Mouse (Mus musculus): ENCODE results near the gene Sec16b.

Sec16b gene

DNA sequence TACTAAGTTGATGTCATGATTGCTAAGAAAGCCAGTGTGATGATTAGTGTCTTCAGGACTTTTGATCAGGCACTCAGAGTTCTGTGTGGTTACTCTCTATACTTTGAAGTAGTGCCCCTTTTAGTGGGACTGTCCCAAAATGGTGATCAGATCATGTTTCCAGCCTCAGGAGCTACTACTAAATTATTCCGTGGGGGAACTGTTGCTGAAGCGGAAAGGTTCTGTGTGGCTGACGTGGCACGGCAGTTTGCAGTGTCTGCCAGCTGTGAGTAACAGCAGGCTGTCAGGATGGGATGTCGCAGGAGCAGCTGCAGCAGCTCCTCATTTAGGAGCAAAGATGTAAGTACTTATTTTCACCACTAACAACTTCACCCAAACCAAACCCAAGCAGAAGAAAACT lies at the start of gene Sec16b:
TSS of gene Sec16b (plus strand) at position 207 of the 400 bp plus-strand sequence.
- peak; percentile 91 for DNase-seq (ENCODE audit: low read depth)

DNA sequence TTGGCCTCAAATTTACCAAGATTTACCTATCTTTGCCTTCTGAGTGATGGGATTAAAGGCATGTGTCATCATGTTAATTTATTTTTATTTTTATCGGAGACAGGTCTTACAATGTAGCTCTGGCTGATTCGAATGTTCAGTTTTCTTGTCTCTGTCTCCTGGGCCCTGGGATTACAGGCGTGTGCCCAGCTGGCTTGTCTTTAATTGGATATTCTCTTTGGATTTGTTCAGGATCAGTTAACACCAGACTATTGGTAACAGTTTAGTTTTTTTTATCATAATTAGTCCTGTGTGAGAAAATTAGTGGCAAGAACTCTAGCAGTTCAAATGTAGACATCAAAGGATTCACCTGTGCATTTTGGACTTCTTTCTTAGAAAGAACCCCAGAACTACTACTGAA lies 48.7 kb upstream of the Sec16b start:
- DNase-seq (ENCODE audit: low read depth) = no peak

DNA sequence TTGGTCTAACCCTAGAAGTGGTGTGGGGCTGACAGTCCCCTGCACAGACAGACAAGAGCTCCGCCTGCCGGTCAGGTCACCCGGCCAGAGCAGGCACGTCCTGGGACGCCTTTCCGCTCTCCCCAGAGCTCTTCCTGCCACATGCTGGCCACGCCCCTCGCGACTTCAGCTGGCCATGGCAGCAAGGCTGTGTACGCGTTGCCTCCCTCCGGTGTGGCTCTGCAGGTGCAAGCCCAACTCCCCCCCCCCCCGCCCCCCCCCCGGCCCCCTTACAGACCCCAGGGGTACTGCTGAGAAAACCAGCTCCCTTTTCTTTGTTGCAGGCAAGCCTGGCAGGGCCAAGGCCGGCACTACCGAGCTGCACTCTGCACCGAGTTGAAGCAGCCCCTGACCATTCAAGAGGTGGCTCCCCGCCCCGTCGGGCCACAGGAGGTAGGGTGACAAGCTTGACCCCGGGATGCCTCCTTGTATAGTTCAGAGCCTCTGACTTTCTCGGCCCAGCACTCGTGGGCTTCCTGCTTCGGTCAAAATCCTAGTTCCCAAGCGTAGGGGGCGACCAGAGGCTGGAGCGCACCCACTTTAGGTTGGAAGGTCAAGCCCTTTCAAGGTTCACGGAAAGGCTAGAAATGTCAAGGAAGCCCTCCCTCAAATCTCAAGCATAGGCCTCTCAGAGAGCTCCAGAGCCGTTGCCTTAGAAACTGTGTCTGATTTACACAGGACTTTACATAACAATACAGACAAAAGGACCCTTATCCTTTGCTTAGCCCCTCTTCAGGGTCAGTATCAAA lies 47.9 kb upstream of the Sec16b start, which contains the start of gene Cryzl2:
TSS of gene Cryzl2 (plus strand) at position 157 of the 788 bp plus-strand sequence.
- no peak for DNase-seq (ENCODE audit: low read depth)

DNA sequence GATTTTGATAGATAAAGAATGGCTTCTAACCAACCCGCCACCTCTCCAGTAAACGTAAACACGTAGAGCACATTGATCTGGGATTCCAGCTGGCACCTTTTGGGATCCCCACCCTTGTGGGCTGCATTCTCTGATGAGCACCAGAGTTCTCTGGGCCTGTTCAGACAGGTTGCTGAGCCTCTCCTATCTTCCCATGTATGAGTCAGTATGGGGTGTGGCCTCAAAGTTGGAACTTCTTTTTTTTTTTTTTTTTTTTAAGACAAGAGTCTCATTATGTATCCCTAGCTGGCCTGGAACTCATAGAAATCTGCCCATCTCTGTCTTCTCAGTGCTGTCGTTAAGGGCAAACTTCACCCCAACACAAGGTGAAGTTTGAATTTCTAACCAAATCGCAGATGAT lies 46.6 kb upstream of the Sec16b start:
- peak; percentile 23 for DNase-seq (ENCODE audit: low read depth)

DNA sequence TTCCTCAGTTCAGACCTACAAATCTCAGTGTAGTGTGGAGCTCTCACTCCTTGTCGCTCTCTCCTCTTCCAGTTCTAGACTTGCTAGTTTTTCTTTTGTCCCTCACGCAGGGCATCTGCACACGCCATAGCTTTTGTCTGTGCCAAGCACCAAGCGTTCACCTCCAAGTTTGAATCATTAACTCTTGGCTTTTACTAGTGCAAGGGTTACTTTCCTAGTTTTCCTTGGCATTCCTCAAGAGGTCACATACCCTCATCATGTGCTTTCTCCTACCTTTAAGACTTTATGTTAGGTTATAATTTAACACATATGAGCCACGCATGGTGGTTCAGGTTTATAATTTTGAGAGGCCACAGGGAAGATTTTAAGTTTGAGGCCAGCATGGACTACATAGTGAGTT lies 45.3 kb upstream of the Sec16b start:
- no peak for DNase-seq (ENCODE audit: low read depth)

DNA sequence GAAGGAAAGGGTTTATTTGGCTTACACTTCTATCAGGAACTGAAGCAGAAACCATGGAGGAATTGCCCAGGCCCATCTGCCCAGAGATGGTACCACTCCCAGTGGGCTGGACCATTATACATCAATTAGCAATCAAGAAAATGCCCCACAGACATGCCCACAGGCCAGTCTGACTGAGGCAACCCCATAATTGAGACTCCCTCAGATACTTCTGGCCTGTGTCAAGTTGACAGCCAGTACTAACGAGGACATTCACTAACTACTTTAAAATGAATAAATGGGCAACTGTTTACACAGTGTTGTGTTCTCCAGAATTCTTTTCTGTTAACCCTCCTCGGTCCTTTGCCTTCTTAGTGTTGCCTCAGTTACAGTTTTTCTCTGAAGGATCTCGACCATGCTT lies 44.2 kb upstream of the Sec16b start:
- DNase-seq (ENCODE audit: low read depth) = no peak

DNA sequence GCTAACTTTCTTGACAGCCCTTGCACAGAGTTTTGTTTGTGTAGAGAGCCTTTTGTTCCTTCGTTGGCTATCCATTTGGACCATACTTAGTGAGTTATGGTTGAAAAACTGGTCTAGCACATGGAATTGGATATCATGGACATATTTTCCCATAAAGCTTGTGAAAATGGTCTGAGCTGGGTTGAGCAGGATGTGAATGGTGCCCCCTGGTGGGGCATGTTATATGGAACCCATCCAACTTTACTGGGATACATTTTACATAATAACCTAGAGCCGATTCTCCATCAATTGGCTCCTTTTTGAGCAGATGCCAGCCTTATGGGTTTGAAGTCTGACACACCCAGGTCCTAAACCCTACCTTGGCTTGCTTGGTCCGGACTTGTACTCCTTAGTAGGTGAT lies 41.3 kb upstream of the Sec16b start:
- peak; percentile 64 for DNase-seq (ENCODE audit: low read depth)

DNA sequence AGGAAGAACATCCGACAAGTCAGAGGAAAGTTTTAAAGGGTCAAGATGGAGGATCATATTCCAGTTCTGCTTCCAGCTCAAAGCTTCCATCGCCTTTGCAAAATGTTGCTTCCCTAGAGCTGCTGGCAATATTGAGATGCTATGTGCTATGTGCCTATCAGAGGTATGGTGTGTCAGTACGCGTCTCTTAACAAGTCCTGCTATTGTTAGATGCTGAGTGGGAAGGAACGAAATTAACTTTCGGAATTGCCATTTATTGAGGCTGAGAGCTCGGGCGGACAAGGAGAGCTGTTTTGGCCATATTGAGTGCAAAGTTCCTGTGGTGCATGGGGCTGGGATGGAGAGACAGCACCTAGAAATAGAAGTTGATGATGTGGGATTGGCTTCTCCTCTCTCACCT lies 38.7 kb upstream of the Sec16b start:
- DNase-seq (ENCODE audit: low read depth) = no peak

DNA sequence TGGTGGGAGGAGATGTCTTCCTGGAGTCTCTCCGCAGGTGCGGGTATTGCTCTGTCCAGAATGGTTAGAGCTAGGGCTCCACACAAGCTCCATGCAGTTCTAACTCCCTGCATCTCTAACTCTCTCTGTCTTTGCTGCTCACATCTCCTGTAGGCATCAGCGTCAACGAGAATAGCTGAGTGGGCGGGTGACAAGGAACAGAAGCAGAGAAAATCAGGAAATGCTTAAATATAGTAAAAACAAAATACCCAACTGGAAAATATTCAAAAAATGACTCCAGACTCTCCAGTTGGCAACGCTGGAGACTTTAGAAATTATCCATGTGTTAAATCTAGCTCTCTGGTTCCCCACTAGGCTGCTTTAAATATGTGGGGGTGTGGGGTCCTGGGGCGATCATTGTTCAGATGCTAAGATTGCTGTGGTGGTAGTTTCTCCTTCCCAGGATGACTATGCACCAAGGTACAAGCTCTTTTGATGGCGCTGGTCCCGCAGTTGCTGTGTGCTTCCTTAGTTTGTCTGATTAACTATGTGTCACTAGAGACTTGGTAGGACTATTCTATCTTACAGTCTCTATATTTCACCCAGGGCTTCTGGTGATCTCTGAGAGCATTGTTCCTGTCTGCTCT lies 35.7 kb upstream of the Sec16b start:
- DNase-seq (ENCODE audit: low read depth) = no peak

DNA sequence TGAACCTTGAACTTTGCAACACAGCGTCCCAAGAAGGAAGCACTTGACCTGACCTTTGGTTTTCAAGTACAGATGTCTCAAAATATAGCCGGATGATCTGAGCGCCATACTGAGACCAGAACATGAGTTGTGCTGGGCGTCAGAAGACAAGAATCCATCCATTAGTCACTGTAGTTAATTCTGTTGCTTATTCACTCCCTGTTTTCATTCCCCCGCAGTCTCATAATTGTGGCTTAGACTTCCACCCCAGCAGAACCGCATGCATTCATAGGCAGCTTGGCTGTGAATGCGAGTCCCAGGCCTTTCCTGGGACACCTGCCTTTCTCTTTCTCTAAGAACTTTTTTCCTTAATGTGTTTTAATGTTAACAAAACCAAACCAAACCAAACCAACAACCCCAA lies 33.8 kb upstream of the Sec16b start:
- no peak for DNase-seq (ENCODE audit: low read depth)

DNA sequence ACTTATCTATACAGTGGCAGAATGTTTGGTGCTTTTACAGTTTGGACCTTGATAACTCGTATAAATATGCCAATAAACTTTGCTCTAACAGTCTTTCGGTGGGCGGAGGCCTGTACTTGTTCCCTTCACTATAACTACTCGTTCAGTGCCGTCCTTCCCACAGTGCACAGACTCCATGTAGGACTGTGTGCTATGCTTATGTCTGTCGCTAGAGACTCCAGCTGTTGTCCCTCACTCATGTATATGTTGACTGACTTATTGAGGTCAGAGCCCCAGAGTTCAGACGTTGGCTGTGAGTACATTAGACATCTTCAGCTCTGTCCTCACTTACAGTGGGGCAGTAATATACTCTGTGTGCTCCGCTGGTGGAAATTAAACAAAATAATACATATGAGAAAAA lies 31.7 kb upstream of the Sec16b start:
- no peak for DNase-seq (ENCODE audit: low read depth)

DNA sequence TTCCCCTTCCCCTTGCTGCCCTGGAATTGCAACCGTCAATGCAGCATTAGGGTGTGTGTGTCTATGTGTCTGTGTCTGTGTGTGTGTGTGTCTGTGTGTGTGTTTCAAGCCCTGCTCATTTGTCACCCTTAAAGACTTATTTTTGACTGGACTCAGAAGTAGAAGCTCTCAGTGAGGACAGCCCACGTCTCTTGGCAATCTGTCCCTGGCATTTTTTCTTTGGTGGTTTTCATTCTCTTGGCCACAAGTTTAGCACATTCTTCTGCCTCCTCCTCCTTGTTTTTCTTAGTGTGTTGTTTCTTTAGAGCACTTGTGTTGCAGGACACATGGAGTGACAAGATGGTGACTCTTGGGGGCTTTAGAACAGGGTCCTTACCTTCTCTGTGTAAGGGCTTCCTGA lies 30.3 kb upstream of the Sec16b start:
- DNase-seq (ENCODE audit: low read depth) = no peak

DNA sequence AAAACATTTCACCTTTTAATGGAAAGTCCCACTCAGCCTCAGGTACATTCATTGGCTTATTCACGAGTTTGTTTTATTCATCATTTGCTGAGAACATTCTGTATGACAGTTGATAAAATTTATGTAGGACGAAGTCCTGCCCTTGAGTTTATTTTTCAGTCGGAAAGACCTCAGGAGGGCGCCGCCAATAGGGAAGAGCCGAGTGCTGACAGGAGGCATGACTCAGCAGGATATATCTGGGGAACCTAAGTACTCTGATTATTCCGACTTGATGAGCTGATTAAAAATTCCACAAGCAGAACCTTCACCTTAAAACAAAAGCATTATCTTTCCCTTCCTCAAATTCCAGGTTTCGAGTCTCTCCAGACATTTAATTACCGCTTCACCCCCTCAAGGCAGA lies 26.4 kb upstream of the Sec16b start:
- peak; percentile 38 for DNase-seq (ENCODE audit: low read depth)

DNA sequence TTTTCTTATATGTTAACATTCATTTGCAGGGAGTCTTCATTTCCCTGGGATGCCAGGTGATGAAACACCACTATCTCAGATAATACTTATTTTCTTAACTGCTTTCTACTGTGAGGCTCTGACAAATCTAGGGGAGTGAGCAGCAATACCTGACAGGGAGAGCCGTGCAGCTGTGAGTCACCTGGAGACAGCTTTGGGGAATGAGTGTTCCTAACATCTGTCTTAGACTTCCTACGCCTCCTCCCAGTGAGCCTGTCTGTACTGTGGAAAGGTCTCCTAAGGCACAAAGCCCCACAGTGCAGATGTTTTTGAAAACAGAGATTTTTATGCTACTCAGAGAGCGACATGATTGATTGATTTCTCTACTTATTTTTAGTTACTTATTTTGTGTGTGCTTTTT lies 25.6 kb upstream of the Sec16b start:
- no peak for DNase-seq (ENCODE audit: low read depth)

DNA sequence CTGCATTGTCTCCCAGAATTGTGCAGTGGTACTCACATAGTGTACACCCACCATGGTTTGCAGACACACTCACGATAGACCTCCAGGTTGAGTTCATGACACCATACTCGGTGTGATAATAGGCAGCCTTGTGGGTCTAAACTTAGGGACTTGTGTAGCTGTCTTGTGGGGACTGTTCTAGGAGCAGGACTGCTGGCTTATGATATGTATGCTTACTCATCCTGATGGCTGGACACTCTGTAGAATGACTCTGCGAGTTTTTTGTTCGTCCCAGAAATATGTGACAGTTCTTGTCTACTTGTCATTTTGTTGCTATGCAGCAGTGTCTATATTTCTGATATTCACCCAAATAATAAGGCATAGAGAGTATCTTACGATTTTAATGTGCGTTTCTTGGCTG lies 24.9 kb upstream of the Sec16b start:
- DNase-seq (ENCODE audit: low read depth) = no peak

DNA sequence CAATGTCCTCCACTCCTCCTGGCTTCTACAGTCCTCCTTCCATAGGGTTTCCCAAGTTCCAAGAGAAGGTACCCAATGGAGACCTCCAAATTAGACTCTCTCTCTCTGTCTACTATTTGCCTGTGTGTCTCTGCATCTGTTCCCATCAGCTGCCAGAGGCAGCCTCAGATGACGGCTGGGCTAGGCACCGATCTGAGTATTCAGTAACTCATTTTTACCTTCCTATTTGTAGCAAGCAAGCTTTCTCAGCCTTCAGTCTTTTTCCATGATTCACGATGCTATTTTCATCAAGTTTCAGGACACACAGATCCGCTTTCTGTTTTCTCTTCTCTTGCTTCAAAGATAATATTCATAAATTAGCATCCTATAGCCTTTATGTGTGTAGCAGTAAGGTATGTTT lies 22.4 kb upstream of the Sec16b start:
- DNase-seq (ENCODE audit: low read depth) = no peak

DNA sequence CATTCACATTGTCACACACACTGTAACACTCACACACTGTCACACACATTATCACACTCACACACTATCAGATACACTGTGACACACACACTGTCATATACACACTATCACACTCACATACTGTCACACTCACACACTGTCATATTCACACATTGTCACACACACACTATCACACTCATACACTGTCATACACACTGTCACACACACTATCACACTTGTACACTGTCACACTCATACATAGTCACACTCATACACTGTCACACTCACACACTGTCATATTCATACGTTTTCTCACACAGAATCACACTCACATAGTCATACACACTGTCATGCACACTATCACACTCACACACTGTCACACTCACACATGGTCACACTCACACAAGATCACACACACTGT lies 5.9 kb upstream of the Sec16b start:
- no peak for DNase-seq (ENCODE audit: low read depth)

DNA sequence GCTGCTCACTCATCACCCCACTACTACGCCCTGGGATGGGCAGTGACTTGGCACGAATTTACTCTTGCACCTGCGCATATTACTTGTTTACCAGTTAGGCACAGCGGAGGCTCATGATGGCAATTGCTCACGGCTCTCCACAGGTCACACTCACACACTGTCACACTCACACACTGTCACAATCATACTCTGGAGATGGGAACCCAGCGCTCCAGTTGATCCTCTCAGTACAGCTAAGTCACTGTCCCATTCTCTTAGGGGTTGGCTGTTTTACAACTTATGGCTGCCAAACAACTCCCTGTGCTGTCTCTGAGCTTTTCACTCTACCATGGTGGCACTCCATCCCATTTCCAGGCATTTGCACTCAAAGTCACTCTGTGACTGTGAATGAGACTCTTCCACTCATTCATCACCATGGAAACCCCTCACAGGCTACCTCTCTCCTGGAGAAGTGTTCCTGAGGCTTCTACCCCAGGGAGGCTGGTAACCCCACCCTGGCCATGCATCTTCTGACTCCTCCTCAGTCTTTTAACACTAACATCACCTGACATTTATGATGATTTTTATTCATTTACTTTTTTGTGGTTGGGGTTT lies 5.1 kb upstream of the Sec16b start:
- no peak for DNase-seq (ENCODE audit: low read depth)

DNA sequence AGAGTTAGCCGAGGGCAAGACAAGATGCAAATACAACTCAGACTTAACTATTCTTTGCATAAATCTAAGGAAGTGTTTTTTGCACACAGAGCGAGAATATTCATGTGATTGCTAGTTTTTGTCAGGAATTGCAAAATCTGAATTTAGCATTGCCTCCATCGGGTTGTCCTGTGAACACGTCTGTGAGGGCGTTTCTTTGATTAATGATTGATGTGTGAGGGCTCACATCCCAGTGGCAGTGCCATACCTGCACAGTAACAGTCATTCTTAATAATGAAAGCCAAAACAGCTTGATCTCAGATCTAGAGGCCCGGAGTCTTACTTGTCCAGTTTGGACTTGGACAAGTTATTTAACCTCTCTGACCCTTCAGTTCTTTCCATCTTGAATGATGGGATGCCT lies 3.5 kb upstream of the Sec16b start:
- no peak for DNase-seq (ENCODE audit: low read depth)

DNA sequence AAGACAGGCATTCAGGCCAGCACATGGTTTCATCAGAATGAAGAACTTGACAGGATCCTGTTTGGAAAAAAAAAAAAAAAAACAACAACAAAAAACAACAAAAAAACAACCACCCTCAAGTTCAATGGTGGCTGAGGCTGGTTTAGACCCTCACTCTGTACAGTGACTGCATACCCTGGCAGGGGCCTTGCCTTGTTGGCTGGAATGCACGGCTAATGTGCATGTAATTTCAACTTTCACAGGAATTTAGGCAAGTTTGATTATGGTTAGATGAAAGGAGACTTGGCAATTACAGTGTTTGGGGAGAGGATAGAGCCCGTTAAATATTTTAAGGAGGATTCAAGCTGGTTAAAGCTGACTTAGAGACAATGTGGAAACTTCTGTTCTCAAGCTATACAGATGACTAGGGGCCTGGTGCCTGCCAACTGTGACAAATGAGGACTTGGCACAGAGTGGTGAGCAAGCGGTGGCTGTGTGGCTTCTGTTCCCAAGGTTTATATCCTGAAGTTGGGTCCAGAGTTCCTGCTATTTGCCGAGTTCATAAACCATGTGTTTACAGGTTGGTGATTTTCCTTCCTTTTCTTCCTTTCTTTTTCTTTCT lies 567 bp downstream of the Sec16b start:
- peak; percentile 20 for DNase-seq (ENCODE audit: low read depth)

DNA sequence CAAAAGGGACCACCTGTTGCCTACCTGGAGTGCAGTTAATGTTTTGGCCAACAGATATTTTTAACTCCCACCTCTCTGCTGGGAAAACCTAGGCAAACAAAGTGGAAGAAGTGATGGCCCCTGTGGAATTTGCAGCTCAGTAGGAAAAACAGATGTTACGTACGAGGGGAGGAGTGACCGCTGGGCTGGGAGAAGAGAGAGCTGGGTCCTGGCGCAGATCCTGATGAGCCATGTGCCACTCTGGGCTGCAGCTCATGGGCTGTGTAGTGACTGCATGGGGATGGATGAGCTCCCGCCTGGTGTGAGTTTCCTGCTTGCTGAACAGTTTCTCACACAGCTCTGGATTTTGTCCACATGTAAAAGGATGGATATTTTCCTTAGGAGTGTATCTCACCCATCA lies 1.3 kb downstream of the Sec16b start:
- DNase-seq (ENCODE audit: low read depth) = peak; percentile 78

DNA sequence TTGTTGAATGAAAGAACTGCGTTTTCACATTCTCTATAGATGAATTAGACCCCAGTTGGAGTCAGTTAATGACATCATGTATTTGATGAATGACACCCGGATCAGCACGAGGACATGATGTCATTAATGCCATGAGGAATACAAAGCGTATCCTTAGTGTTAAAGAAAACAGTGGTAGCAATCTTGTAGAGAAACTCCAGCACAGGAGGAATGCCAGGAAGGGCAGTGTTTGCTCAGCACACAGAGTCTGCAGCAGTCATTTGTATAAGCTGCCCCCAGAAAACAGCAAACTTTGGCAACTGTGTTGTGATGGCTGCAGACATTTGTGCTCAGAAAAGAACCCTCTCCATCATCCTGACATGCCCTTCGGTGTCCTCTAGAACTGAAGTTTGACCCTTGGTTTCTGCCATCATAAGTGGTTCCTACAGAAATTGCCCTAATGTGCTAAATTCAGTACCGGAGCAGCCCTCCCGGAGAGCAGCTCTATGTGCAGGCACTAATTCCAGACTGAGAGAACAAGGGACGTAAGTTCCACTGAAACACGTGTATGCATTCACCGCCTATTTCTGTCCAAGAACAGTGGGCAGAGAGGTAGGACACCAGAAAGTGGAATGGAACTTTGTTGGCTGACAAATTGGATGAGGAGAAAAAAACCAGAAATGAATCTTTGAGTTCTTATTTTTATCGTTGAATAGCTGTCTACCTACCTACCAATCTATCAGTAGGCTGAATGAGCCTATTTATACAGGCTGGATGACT lies 6.3 kb downstream of the Sec16b start:
- DNase-seq (ENCODE audit: low read depth) = no peak
